ENCODE assay signal across 18 mouse cellular contexts in the genomic region with DNA sequence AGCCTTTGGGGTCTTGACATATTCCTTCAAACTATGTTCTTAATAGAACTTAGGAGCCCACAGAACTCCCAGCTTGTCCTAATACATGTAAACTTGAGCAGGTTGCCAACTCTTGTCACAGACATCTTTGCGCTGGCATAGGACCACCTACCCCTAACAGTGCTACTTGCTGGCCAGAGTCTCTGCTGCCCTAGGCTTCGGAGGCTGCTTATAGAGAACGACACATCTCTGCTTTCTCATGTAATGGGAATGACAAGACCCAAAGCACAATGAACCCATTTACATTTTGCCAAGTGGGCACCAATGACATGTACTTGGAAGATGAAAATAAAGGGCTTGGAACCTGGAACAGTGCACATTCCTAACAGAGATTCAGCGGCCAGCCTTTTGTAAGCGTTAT.
DNase-seq lines count a peak whose midpoint lies in the region; ATAC-seq and TF ChIP-seq lines count a peak whose summit lies in the region.
"Had no signal": no experiment of that assay in that cellular context is flagged by ENCODE, and none has a peak within 500 bp of the region (broad histone marks: within the 10 kb centered on the region; RNA-seq: fewer than 3 reads in every experiment).

No protein-coding gene starts in this region.

- H3K4me2 ChIP-seq in hindbrain, embryonic 15.5 days, result no peak overlapping the region
- no peak overlapping the region for H3K4me2 ChIP-seq in hindbrain, embryonic 14.5 days (replicated peaks)
- no peak overlapping the region for H3K4me2 ChIP-seq in forebrain, embryonic 16.5 days (ENCODE audit: low read length)
- H3K4me2 ChIP-seq: neural tube, embryonic 13.5 days had no signal

- DNase-seq in heart, adult 2 months, result no peak
- DNase-seq in heart, postnatal 10 days, result no peak
- no peak for DNase-seq in hindbrain, embryonic 14.5 days (ENCODE audit: low spot score)
- DNase-seq in retina, embryonic 14.5 days (ENCODE audit: low spot score), result no peak
- DNase-seq: adrenal gland, adult 8-10 months; cerebellum, adult 11 months; kidney, postnatal 4 days; liver; liver, postnatal 0 days; right cerebral cortex, postnatal 25 days; thymus, postnatal 25 days had no signal

- peak; percentile 35; the same call in 1 of the 2 replicates for ATAC-seq in hindbrain, embryonic 15.5 days (ENCODE audit: low FRiP score, low read depth)
- ATAC-seq in hindbrain, embryonic 14.5 days (ENCODE audit: low FRiP score), result no peak
- ATAC-seq in forebrain, embryonic 16.5 days, result peak; percentile 34
- ATAC-seq in erythroblast, adult 5-6 weeks (replicated peaks; ENCODE audit: low FRiP score, poor library complexity, severe bottlenecking), result no peak
- ATAC-seq: liver, postnatal 0 days had no signal

- H3K9ac ChIP-seq in heart, adult 2 months (ENCODE audit: low read depth, low read length), result no peak overlapping the region
- H3K9ac ChIP-seq in hindbrain, embryonic 15.5 days, result no peak overlapping the region
- no peak overlapping the region for H3K9ac ChIP-seq in hindbrain, embryonic 14.5 days
- no peak overlapping the region for H3K9ac ChIP-seq in forebrain, embryonic 16.5 days (replicated peaks; ENCODE audit: low read depth, low read length)
- H3K9ac ChIP-seq: liver, postnatal 0 days; neural tube, embryonic 13.5 days had no signal

- no peak for TF ChIP-seq CTCF in heart, adult 2 months (IDR thresholded peaks at IDR 0.05)
- TF ChIP-seq CTCF in embryonic fibroblast, embryonic 13.5 days (IDR thresholded peaks at IDR 0.05; ENCODE audit: borderline replicate concordance, insufficient read depth, low read length), result no peak

- no peak for TF ChIP-seq POLR2A in heart, adult 2 months (IDR thresholded peaks at IDR 0.05; ENCODE audit: insufficient read depth, low read depth, low read length)
- TF ChIP-seq POLR2A in embryonic fibroblast, embryonic 13.5 days (IDR thresholded peaks at IDR 0.05; ENCODE audit: low read depth, low read length), result no peak

- WGBS in heart, adult 2 months, result 96% methylated on average over 5 of the region's 5 CpGs
- 65% methylated on average over 5 of the region's 5 CpGs for WGBS in hindbrain, embryonic 15.5 days
- 81% methylated on average over 5 of the region's 5 CpGs for WGBS in hindbrain, embryonic 14.5 days
- 46% methylated on average over 5 of the region's 5 CpGs for WGBS in forebrain, embryonic 16.5 days

- no peak for TF ChIP-seq EP300 in heart, adult 2 months (IDR thresholded peaks at IDR 0.05; ENCODE audit: insufficient read depth, low read depth, low read length)

- no peaks in the 10 kb centered on the region for H3K9me3 ChIP-seq in hindbrain, embryonic 15.5 days
- no peaks in the 10 kb centered on the region for H3K9me3 ChIP-seq in hindbrain, embryonic 14.5 days (ENCODE audit: control insufficient read depth, low read length)
- no peaks in the 10 kb centered on the region for H3K9me3 ChIP-seq in forebrain, embryonic 16.5 days (ENCODE audit: control insufficient read depth, low read length)
- H3K9me3 ChIP-seq: neural tube, embryonic 13.5 days had no signal

- H3K36me3 ChIP-seq in heart, adult 2 months (ENCODE audit: control insufficient read depth, insufficient read depth, low read length), result peaks cover 15% of the 10 kb centered on the region
- no peaks in the 10 kb centered on the region for H3K36me3 ChIP-seq in hindbrain, embryonic 15.5 days
- H3K36me3 ChIP-seq in hindbrain, embryonic 14.5 days (replicated peaks; ENCODE audit: control insufficient read depth, insufficient read depth), result no peaks in the 10 kb centered on the region
- H3K36me3 ChIP-seq in forebrain, embryonic 16.5 days (ENCODE audit: control insufficient read depth, insufficient read depth), result no peaks in the 10 kb centered on the region
- H3K36me3 ChIP-seq: neural tube, embryonic 13.5 days had no signal

- peaks cover 20% of the 10 kb centered on the region for H3K4me1 ChIP-seq in heart, adult 2 months (ENCODE audit: control insufficient read depth, insufficient read depth, low read length)
- peaks cover 15% of the 10 kb centered on the region for H3K4me1 ChIP-seq in hindbrain, embryonic 15.5 days (replicated peaks)
- H3K4me1 ChIP-seq in hindbrain, embryonic 14.5 days (replicated peaks; ENCODE audit: control insufficient read depth, insufficient read depth, low read length), result peaks cover 6% of the 10 kb centered on the region
- peaks cover 18% of the 10 kb centered on the region for H3K4me1 ChIP-seq in embryonic fibroblast, embryonic 13.5 days (ENCODE audit: control insufficient read depth, insufficient read depth, low read length)
- H3K4me1 ChIP-seq in forebrain, embryonic 16.5 days (replicated peaks; ENCODE audit: control insufficient read depth, insufficient read depth, low read length), result peaks cover 16% of the 10 kb centered on the region

- H3K4me3 ChIP-seq in heart, adult 2 months, result no peak overlapping the region
- H3K4me3 ChIP-seq in hindbrain, embryonic 15.5 days, result no peak overlapping the region
- H3K4me3 ChIP-seq in hindbrain, embryonic 14.5 days (replicated peaks; ENCODE audit: low read length), result no peak overlapping the region
- no peak overlapping the region for H3K4me3 ChIP-seq in embryonic fibroblast, embryonic 13.5 days (ENCODE audit: insufficient read depth, low read length)
- H3K4me3 ChIP-seq in forebrain, embryonic 16.5 days (replicated peaks; ENCODE audit: low read length), result no peak overlapping the region
- H3K4me3 ChIP-seq: neural tube, embryonic 13.5 days had no signal

- H3K27ac ChIP-seq in heart, adult 2 months, result peak overlapping the region; percentile 90
- H3K27ac ChIP-seq in hindbrain, embryonic 15.5 days (replicated peaks), result 0 out of 2 replicates have a peak overlapping the region, but pooled peaks have one; percentile 78
- no peak overlapping the region for H3K27ac ChIP-seq in hindbrain, embryonic 14.5 days
- peak overlapping the region; percentile 100 for H3K27ac ChIP-seq in embryonic fibroblast, embryonic 13.5 days (ENCODE audit: insufficient read depth, low read length)
- no peak overlapping the region for H3K27ac ChIP-seq in forebrain, embryonic 16.5 days (ENCODE audit: low read length)
- H3K27ac ChIP-seq: macrophage; stomach, postnatal 0 days had no signal

- no peaks in the 10 kb centered on the region for H3K27me3 ChIP-seq in heart, adult 2 months (ENCODE audit: control insufficient read depth, insufficient read depth, low read length)
- H3K27me3 ChIP-seq in hindbrain, embryonic 15.5 days, result 0 out of 2 replicates have a peak, but pooled peaks cover 2% of the 10 kb centered on the region
- no peaks in the 10 kb centered on the region for H3K27me3 ChIP-seq in hindbrain, embryonic 14.5 days (ENCODE audit: control insufficient read depth, insufficient read depth, low read length)
- H3K27me3 ChIP-seq in forebrain, embryonic 16.5 days (replicated peaks; ENCODE audit: control insufficient read depth, insufficient read depth, low read length), result no peaks in the 10 kb centered on the region
- H3K27me3 ChIP-seq: neural tube, embryonic 13.5 days had no signal

- intact Hi-C loops in heart, adult 2 months (cut with DNase I), result no loop called here
- intact Hi-C loops in heart, postnatal 10 days (cut with DNase I), result no loop called here

- no peaks in the 10 kb centered on the region for H3K79me2 ChIP-seq in heart, adult 2 months (replicated peaks; ENCODE audit: control insufficient read depth, insufficient read depth, low read length)

Comparison
In these comparisons a context has a peak if more than half of its experiments do, and no peak if none do; other contexts are left out.
1. H3K27ac ChIP-seq: peak in heart, adult 2 months (single experiment), hindbrain, embryonic 15.5 days (single experiment) and embryonic fibroblast, embryonic 13.5 days (single experiment); none in hindbrain, embryonic 14.5 days (single experiment) and forebrain, embryonic 16.5 days (single experiment).
2. ATAC-seq: peak in hindbrain, embryonic 15.5 days (single experiment) and forebrain, embryonic 16.5 days (single experiment); none in hindbrain, embryonic 14.5 days (single experiment) and erythroblast, adult 5-6 weeks (single experiment).